8 mouse cellular contexts compared by ENCODE assay signal in the genomic region with DNA sequence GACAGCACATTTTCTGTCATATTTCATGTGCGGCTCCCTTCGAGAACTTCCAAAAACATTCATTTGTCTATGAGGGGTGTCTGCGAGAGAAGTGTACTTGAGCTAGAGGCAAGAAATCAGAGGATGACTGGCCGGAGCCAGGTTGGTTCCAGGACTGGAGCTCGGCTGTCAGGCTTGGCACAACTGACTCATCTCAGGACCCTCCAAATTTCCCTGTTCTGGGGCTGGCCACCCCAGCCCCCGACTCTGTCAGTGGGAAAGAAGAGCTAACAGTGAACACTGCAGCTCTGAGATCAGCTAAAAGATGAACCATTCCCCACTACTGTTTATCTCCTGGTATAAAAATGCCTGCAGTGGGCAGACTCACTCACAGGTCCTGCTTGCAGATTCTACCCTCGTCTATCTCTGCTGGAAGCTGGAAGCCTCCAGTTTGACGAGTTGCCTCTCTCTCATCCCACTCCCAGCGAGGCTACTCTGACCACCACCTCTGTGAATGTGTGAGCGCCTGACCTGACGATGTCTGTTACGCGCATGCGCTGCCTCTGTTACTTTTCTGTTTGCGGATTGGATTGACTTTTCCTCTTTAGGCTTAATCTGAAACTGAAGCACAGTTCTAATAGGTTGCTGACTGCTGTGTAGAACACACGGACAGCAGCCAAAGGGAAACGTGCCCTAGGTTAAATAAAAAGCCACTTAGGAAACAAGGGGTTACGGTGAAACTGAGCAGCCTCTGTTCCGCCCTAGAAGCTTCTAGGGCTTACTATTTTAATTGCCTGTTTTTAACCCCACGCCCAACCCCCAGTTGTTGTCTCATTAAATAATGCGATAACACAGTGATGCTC. TPM values are rescaled to one million over a fixed set of nuclear protein-coding genes. Genes with fewer than 3 reads are reported as not detected.
DNase-seq lines count a peak whose midpoint lies in the region; ATAC-seq and TF ChIP-seq lines count a peak whose summit lies in the region.

No protein-coding gene starts in this region.

- H3K4me2 ChIP-seq in embryonic facial prominence, embryonic 15.5 days (replicated peaks), result peak overlapping the region; percentile 56
- H3K4me2 ChIP-seq in midbrain, embryonic 13.5 days (replicated peaks), result peak overlapping the region; percentile 63

- H3K36me3 ChIP-seq in ES-Bruce4 (ENCODE audit: control insufficient read depth, insufficient read depth, low read length, poor library complexity, severe bottlenecking), result no peaks in the 10 kb centered on the region
- H3K36me3 ChIP-seq in embryonic facial prominence, embryonic 15.5 days, result no peaks in the 10 kb centered on the region
- no peaks in the 10 kb centered on the region for H3K36me3 ChIP-seq in midbrain, embryonic 13.5 days

- H3K9ac ChIP-seq in ES-Bruce4 (ENCODE audit: low read depth, poor library complexity, severe bottlenecking), result peak overlapping the region; percentile 67
- 0 out of 2 replicates have a peak overlapping the region, but pooled peaks have one; percentile 1 for H3K9ac ChIP-seq in embryonic facial prominence, embryonic 15.5 days
- peak overlapping the region; percentile 48 for H3K9ac ChIP-seq in midbrain, embryonic 13.5 days (replicated peaks)

- peak; percentile 63 for TF ChIP-seq POLR2A in ES-Bruce4 (IDR thresholded peaks at IDR 0.05; ENCODE audit: insufficient read depth, low read length)

- 12% methylated on average over 21 of the region's 21 CpGs for WGBS in embryonic facial prominence, embryonic 15.5 days
- 9% methylated on average over 21 of the region's 21 CpGs for WGBS in midbrain, embryonic 13.5 days

- H3K4me3 ChIP-seq in ES-Bruce4 (ENCODE audit: low read depth, low read length), result peak overlapping the region; percentile 48
- H3K4me3 ChIP-seq in embryonic facial prominence, embryonic 15.5 days (replicated peaks), result peak overlapping the region; percentile 33
- peak overlapping the region; percentile 29 for H3K4me3 ChIP-seq in midbrain, embryonic 13.5 days (replicated peaks)

- TF ChIP-seq CTCF in ES-Bruce4 (IDR thresholded peaks at IDR 0.05; ENCODE audit: low read depth, low read length), result no peak

- 0 out of 2 replicates have a peak, but pooled peaks cover 2% of the 10 kb centered on the region for H3K9me3 ChIP-seq in ES-Bruce4 (replicated peaks; ENCODE audit: control insufficient read depth, insufficient read depth, low read length, poor library complexity, severe bottlenecking)
- no peaks in the 10 kb centered on the region for H3K9me3 ChIP-seq in embryonic facial prominence, embryonic 15.5 days (replicated peaks)
- H3K9me3 ChIP-seq in midbrain, embryonic 13.5 days, result no peaks in the 10 kb centered on the region

- no peak for TF ChIP-seq EP300 in ES-Bruce4 (IDR thresholded peaks at IDR 0.05; ENCODE audit: insufficient read depth, low read depth, low read length)

- no peaks in the 10 kb centered on the region for H3K27me3 ChIP-seq in ES-Bruce4 (ENCODE audit: control insufficient read depth, insufficient read depth, low read length, poor library complexity, severe bottlenecking)
- no peaks in the 10 kb centered on the region for H3K27me3 ChIP-seq in embryonic facial prominence, embryonic 15.5 days
- H3K27me3 ChIP-seq in midbrain, embryonic 13.5 days, result 0 out of 2 replicates have a peak, but pooled peaks cover 4% of the 10 kb centered on the region

- H3K27ac ChIP-seq in ES-Bruce4 (ENCODE audit: insufficient read depth, low read length), result peak overlapping the region; percentile 98
- peak overlapping the region; percentile 48 for H3K27ac ChIP-seq in embryonic facial prominence, embryonic 15.5 days (replicated peaks)
- peak overlapping the region; percentile 80 for H3K27ac ChIP-seq in midbrain, embryonic 13.5 days

- no peaks in the 10 kb centered on the region for H3K4me1 ChIP-seq in ES-Bruce4 (ENCODE audit: control insufficient read depth, insufficient read depth, low read length)
- peaks cover 19% of the 10 kb centered on the region for H3K4me1 ChIP-seq in embryonic facial prominence, embryonic 15.5 days
- peaks cover 21% of the 10 kb centered on the region for H3K4me1 ChIP-seq in midbrain, embryonic 13.5 days (replicated peaks)

- peak; percentile 89 for ATAC-seq in frontal cortex, adult (ENCODE audit: low TSS enrichment)
- ATAC-seq in embryonic facial prominence, embryonic 15.5 days (ENCODE audit: insufficient number of reproducible peaks, low FRiP score, low TSS enrichment, low read depth), result no peak
- peak; percentile 72 for ATAC-seq in midbrain, embryonic 13.5 days

- no peak for DNase-seq in frontal cortex, adult 2 months (ENCODE audit: extremely low spot score in 1 of 2, low spot score in 1 of 2)
- DNase-seq in layer of hippocampus, postnatal 10 days (ENCODE audit: low spot score in 2 of 2), result peak; percentile 32 to 47
- DNase-seq in urinary bladder, postnatal 4 days (ENCODE audit: low spot score in 2 of 2), result no peak
- DNase-seq in B cell, adult 2 months, result no peak

RNA-seq across cellular contexts. Expression of a gene that starts 19.8 kb away (rescaled TPM):
- 2.9 and 3.8 TPM in 2 replicates for polyA plus RNA-seq in frontal cortex, adult 2 months (2012; rRNA removed)
- polyA plus RNA-seq in ES-Bruce4 (2011; ENCODE audit: insufficient read depth, insufficient read length, low read depth, missing spikeins), result 218 and 227 TPM in 2 replicates
- 70.2 and 74.4 TPM in 2 replicates for polyA plus RNA-seq in embryonic facial prominence, embryonic 15.5 days (2015; fragmentation: Nextera tagmentation; extraction: Ambion mirVana)
- 1 to 10 TPM; 2.6 to 3.9 TPM for total RNA-seq in layer of hippocampus, postnatal 10 days (2021)
- polyA plus RNA-seq in midbrain, embryonic 13.5 days (2015; fragmentation: Nextera tagmentation; extraction: Ambion mirVana), result 25.0 and 29.6 TPM in 2 replicates

Comparison
In these comparisons a context has a peak if more than half of its experiments do, and no peak if none do; other contexts are left out.
1. DNase-seq: peak in layer of hippocampus, postnatal 10 days (2 of 2); none in frontal cortex, adult 2 months (0 of 2), urinary bladder, postnatal 4 days (0 of 2) and B cell, adult 2 months (0 of 2).
2. H3K27ac ChIP-seq: peak in every context shown above with its lines; median percentile 98 in ES-Bruce4; 80 in midbrain, embryonic 13.5 days; 48 in embryonic facial prominence, embryonic 15.5 days.
3. H3K9ac ChIP-seq: peak in every context shown above with its lines; median percentile 67 in ES-Bruce4; 48 in midbrain, embryonic 13.5 days; 1 in embryonic facial prominence, embryonic 15.5 days.
4. Peak in every context shown above with its lines, with median percentiles within 50 percentile points of each other: H3K4me3 ChIP-seq.